Mouse (Mus musculus): ENCODE data around the gene Fam76b.

DNA sequence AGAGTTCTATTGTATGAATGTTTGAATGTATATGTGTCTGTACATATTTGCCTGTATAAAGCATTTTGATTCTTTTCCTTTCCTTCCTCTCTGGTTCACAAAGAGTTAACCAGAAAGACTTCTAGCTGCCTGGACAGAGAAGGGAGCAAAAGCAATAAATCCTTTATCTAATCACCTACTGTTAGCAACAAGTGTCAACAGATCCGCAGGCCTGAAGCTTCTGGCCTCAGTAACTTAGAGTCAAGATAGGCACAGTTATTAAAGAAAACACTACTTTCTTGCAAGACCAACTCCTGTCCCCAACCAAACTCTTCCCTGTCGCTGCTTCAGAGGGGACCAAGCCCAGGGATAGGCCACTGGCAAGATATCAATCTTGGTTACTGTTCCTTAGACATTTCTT lies 55.0 kb downstream of the Fam76b start:
- TF ChIP-seq CTCF (conservative IDR thresholded peaks at IDR 0.05; ENCODE audit: low read length) (no peak), NANOG (IDR thresholded peaks at IDR 0.05; ENCODE audit: borderline replicate concordance, low read length) (no peak), POU5F1 (IDR thresholded peaks at IDR 0.05; ENCODE audit: borderline replicate concordance, low read length) (no peak)

Measured in E14TG2a.4 (cell line).